Mouse (Mus musculus): ENCODE measurements around the gene Tacr3. TPM values are rescaled to one million over a fixed set of nuclear protein-coding genes. Genes with fewer than 3 reads are reported as not detected.

Gene Tacr3
- 3.6 and 4.2 TPM in 2 replicates for polyA plus RNA-seq (2015; fragmentation: Nextera tagmentation; extraction: Ambion mirVana)

- peak; percentile 82 for ATAC-seq (ENCODE audit: low FRiP score)
- no peaks in the 10 kb centered on the region for H3K9me3 ChIP-seq
- H3K4me2 ChIP-seq = peak within 1 kb of the TSS; percentile 97
- H3K4me1 ChIP-seq (replicated peaks) = peaks cover 12% of the 10 kb centered on the region
- peak within 1 kb of the TSS; percentile 52 for H3K4me3 ChIP-seq
- WGBS = 1% methylated on average over 36 of the region's 36 CpGs
- H3K36me3 ChIP-seq = no peaks in the 10 kb centered on the region
- H3K27me3 ChIP-seq = peaks cover 16% of the 10 kb centered on the region
- peak within 1 kb of the TSS; percentile 72 for H3K9ac ChIP-seq
- no peak within 1 kb of the TSS for H3K27ac ChIP-seq
Measured at GRCm38 (mm10) chr3:134828875-134829530, at the start of gene Tacr3. TSS of gene Tacr3 (plus strand) at chr3:134829007.

GRCm38 (mm10) chr3:134828492-134828874 lies 324 bp upstream of the Tacr3 start:
- no peak for ATAC-seq (ENCODE audit: low FRiP score)
- H3K9ac ChIP-seq = peak overlapping the region; percentile 72
- peaks cover 12% of the 10 kb centered on the region for H3K4me1 ChIP-seq (replicated peaks)
- no peaks in the 10 kb centered on the region for H3K9me3 ChIP-seq
- no peaks in the 10 kb centered on the region for H3K36me3 ChIP-seq
- 57% methylated on average over 6 of the region's 6 CpGs for WGBS
- H3K4me3 ChIP-seq = peak overlapping the region; percentile 52
- H3K27ac ChIP-seq = no peak overlapping the region
- peaks cover 16% of the 10 kb centered on the region for H3K27me3 ChIP-seq
- H3K4me2 ChIP-seq = peak overlapping the region; percentile 97

GRCm38 (mm10) chr3:134829531-134829921 lies 719 bp downstream of the Tacr3 start:
- H3K4me2 ChIP-seq = peak overlapping the region; percentile 97
- peak overlapping the region; percentile 52 for H3K4me3 ChIP-seq
- H3K27ac ChIP-seq = no peak overlapping the region
- no peaks in the 10 kb centered on the region for H3K9me3 ChIP-seq
- WGBS = 13% methylated on average over 13 of the region's 13 CpGs
- peak overlapping the region; percentile 72; the same call in 1 of the 2 replicates for H3K9ac ChIP-seq
- H3K27me3 ChIP-seq = peaks cover 16% of the 10 kb centered on the region
- no peaks in the 10 kb centered on the region for H3K36me3 ChIP-seq
- ATAC-seq (ENCODE audit: low FRiP score) = peak; percentile 73; the same call in 1 of the 2 replicates
- H3K4me1 ChIP-seq (replicated peaks) = peaks cover 12% of the 10 kb centered on the region

GRCm38 (mm10) chr3:134851342-134851741 lies 22.5 kb downstream of the Tacr3 start:
- Histone ChIP-seq H3K4me3 (no peak overlapping the region), H3K27ac (no peak overlapping the region), H3K27me3 (no peaks in the 10 kb centered on the region), H3K4me1 (replicated peaks) (no peaks in the 10 kb centered on the region), H3K36me3 (no peaks in the 10 kb centered on the region), H3K4me2 (no peak overlapping the region), H3K9me3 (no peaks in the 10 kb centered on the region), H3K9ac (no peak overlapping the region)
- WGBS = 43% methylated on average over 4 of the region's 4 CpGs
- no peak for ATAC-seq (ENCODE audit: low FRiP score)

GRCm38 (mm10) chr3:134877701-134878100 lies 48.9 kb downstream of the Tacr3 start:
- Histone ChIP-seq H3K4me2 (no peak overlapping the region), H3K4me3 (no peak overlapping the region), H3K27ac (no peak overlapping the region), H3K27me3 (no peaks in the 10 kb centered on the region), H3K9me3 (no peaks in the 10 kb centered on the region), H3K4me1 (replicated peaks) (no peaks in the 10 kb centered on the region), H3K36me3 (no peaks in the 10 kb centered on the region), H3K9ac (no peak overlapping the region)
- 94% methylated on average over 1 of the region's 1 CpGs for WGBS
- no peak for ATAC-seq (ENCODE audit: low FRiP score)

GRCm38 (mm10) chr3:134895831-134896230 lies 67.0 kb downstream of the Tacr3 start:
- Histone ChIP-seq H3K9me3 (no peaks in the 10 kb centered on the region), H3K9ac (no peak overlapping the region), H3K4me2 (no peak overlapping the region), H3K4me1 (replicated peaks) (no peaks in the 10 kb centered on the region), H3K27ac (no peak overlapping the region), H3K36me3 (no peaks in the 10 kb centered on the region), H3K4me3 (no peak overlapping the region), H3K27me3 (no peaks in the 10 kb centered on the region)
- no peak for ATAC-seq (ENCODE audit: low FRiP score)
- 77% methylated on average over 2 of the region's 2 CpGs for WGBS

- H3K9ac ChIP-seq = no peak overlapping the region
- H3K27ac ChIP-seq = no peak overlapping the region
- H3K9me3 ChIP-seq = no peaks in the 10 kb centered on the region
- ATAC-seq (ENCODE audit: low FRiP score) = no peak
- no peak overlapping the region for H3K4me2 ChIP-seq
- H3K4me1 ChIP-seq (replicated peaks) = no peaks in the 10 kb centered on the region
- H3K4me3 ChIP-seq = no peak overlapping the region
- H3K36me3 ChIP-seq = no peaks in the 10 kb centered on the region
- WGBS = 82% methylated on average over 3 of the region's 3 CpGs
- no peaks in the 10 kb centered on the region for H3K27me3 ChIP-seq
Measured at GRCm38 (mm10) chr3:134908890-134909289, 80.1 kb downstream of the Tacr3 start.

GRCm38 (mm10) chr3:134934703-134935102 lies 105.9 kb downstream of the Tacr3 start:
- Histone ChIP-seq H3K4me2 (no peak overlapping the region), H3K9me3 (no peaks in the 10 kb centered on the region), H3K36me3 (no peaks in the 10 kb centered on the region), H3K27ac (no peak overlapping the region), H3K27me3 (no peaks in the 10 kb centered on the region), H3K4me3 (no peak overlapping the region), H3K9ac (no peak overlapping the region), H3K4me1 (replicated peaks) (no peaks in the 10 kb centered on the region)
- WGBS = 76% methylated on average over 1 of the region's 1 CpGs
- no peak for ATAC-seq (ENCODE audit: low FRiP score)

GRCm38 (mm10) chr3:134935461-134935860 lies 106.7 kb downstream of the Tacr3 start:
- no peak for ATAC-seq (ENCODE audit: low FRiP score)
- 84% methylated on average over 4 of the region's 4 CpGs for WGBS
- no peak overlapping the region for H3K4me2 ChIP-seq

GRCm38 (mm10) chr3:134963461-134963860 lies 134.7 kb downstream of the Tacr3 start:
- no peak overlapping the region for H3K4me2 ChIP-seq
- no peak for ATAC-seq (ENCODE audit: low FRiP score)
- no peaks in the 10 kb centered on the region for H3K36me3 ChIP-seq
- no peaks in the 10 kb centered on the region for H3K4me1 ChIP-seq (replicated peaks)
- H3K9me3 ChIP-seq = no peaks in the 10 kb centered on the region
- H3K9ac ChIP-seq = no peak overlapping the region
- H3K27me3 ChIP-seq = no peaks in the 10 kb centered on the region
- no peak overlapping the region for H3K4me3 ChIP-seq
- no peak overlapping the region for H3K27ac ChIP-seq
- 69% methylated on average over 6 of the region's 6 CpGs for WGBS

More at GRCm38 (mm10) chr3:134935461-134935860, 106.7 kb downstream of the Tacr3 start:
- H3K36me3 ChIP-seq = no peaks in the 10 kb centered on the region
- H3K4me1 ChIP-seq (replicated peaks) = no peaks in the 10 kb centered on the region
- H3K27me3 ChIP-seq = no peaks in the 10 kb centered on the region
- H3K4me3 ChIP-seq = no peak overlapping the region
- no peaks in the 10 kb centered on the region for H3K9me3 ChIP-seq
- no peak overlapping the region for H3K9ac ChIP-seq
- H3K27ac ChIP-seq = no peak overlapping the region

GRCm38 (mm10) chr3:134978902-134979301 lies 150.1 kb downstream of the Tacr3 start:
- Histone ChIP-seq H3K4me3 (no peak overlapping the region), H3K36me3 (no peaks in the 10 kb centered on the region), H3K27ac (no peak overlapping the region), H3K27me3 (no peaks in the 10 kb centered on the region), H3K4me2 (no peak overlapping the region), H3K9ac (no peak overlapping the region), H3K4me1 (replicated peaks) (no peaks in the 10 kb centered on the region), H3K9me3 (no peaks in the 10 kb centered on the region)
- 43% methylated on average over 3 of the region's 3 CpGs for WGBS
- ATAC-seq (ENCODE audit: low FRiP score) = no peak

GRCm38 (mm10) chr3:134980140-134980539 lies 151.3 kb downstream of the Tacr3 start:
- no peak overlapping the region for H3K4me3 ChIP-seq
- no peaks in the 10 kb centered on the region for H3K27me3 ChIP-seq
- H3K9me3 ChIP-seq = no peaks in the 10 kb centered on the region
- H3K4me2 ChIP-seq = no peak overlapping the region
- H3K4me1 ChIP-seq (replicated peaks) = no peaks in the 10 kb centered on the region
- no peak overlapping the region for H3K9ac ChIP-seq
- no peaks in the 10 kb centered on the region for H3K36me3 ChIP-seq
- H3K27ac ChIP-seq = no peak overlapping the region
- no peak for ATAC-seq (ENCODE audit: low FRiP score)
- WGBS = 79% methylated on average over 3 of the region's 3 CpGs
